Mouse (Mus musculus): ENCODE data around the gene Gm6377.

Gm6377 gene

DNA sequence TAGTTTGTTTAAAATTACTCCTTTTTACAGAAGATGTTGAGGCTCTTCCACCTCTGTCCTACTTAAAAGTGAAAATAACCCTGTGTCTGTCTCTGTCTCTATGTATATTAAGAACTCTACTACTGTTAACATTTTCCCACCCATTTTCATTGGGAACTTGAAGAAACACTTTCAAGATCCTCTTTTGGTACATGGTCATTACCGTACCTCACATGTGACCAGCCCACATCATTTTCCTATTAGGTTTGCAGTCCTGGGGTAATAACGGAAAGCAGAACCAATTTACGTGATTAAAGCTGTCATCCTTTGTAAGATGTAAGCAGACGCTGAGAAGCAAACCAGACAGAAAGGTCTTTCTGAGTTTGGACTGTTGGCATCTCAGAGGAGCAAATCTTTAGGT lies at the start of gene Gm6377:
Gm6377 (plus strand) TSS at position 289 of the 400 bp plus-strand sequence.
- CTCF ChIA-PET, result no interaction called here

DNA sequence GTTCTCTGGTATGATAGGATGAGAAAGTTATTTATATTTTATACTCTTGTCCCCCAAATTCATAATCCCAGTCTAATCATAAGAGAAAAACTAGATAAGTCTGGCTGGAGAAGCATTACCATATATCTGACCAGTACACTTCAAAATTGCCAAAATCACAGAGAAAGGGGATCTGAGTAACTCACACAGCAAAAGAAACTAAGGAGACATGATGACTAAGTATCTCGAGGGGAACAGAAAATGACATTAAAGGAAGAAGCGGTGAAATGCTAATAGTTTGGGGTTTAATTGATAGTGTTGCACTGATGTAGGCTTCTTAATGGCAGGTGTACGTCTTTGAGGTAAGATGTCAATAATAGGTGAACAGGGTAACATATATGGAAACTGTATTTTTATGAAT lies 49.4 kb upstream of the Gm6377 start:
- CTCF ChIA-PET, result no interaction called here

GRCm38 (mm10) chrX:109151228-109151627 lies 45.3 kb upstream of the Gm6377 start:
- CTCF ChIA-PET, result no interaction called here

GRCm38 (mm10) chrX:109160326-109160725 lies 36.2 kb upstream of the Gm6377 start:
- CTCF ChIA-PET, result interaction anchor here (0.6 kb wide), 1 partner anchor 12 kb away, joined by 3 read pairs; no protein-coding TSS in a partner anchor

- CTCF ChIA-PET, result interaction anchor here (0.6 kb wide), 1 partner anchor 12 kb away, joined by 3 read pairs; no protein-coding TSS in a partner anchor
These were observed 35.7 kb upstream of the Gm6377 start for GRCm38 (mm10) chrX:109160901-109161300.

DNA sequence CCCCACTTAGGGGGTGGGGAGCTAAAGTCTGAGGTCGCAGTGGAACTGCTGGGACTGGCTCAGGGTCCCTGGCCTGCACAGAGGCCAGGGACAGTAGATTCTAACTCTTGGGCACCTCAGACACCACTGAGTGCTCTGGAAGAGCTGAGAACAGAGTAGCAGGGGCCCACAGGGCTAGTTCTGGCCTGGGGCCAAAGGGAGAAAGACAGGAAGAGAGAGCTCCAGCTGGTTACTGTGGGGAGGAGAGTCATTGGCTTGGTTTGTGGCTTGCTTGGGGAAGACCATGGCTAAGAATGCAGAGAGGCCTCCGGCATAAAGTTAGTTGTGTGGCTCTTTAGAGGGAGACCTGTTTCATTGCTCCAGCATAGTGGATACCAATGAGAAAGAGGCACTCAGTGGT lies 21.5 kb upstream of the Gm6377 start:
- CTCF ChIA-PET, result no interaction called here

DNA sequence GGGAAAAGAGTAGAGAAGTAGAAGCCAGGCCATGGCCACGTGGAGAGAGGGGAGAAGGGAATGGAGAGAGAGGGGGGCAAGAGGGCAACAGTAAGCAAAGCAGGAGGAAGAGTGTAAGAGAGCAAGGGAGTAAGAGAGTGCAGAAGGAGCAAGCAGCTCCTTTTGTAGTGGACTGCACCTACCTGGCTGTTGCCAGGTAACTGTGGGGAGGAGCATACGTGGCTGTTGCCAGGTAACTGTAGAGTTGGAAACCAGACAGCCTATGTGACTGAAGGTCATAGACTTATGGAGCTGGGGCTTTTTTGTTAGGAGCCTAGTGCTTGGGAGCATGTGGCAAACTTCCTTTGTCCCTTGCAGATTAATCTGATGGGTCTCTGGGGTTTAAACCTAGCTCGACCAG lies 21.1 kb upstream of the Gm6377 start:
- CTCF ChIA-PET, result no interaction called here

- CTCF ChIA-PET, result no interaction called here
These were observed 11.7 kb upstream of the Gm6377 start for GRCm38 (mm10) chrX:109184706-109185478.

- CTCF ChIA-PET, result no interaction called here
These were observed 6.9 kb upstream of the Gm6377 start for GRCm38 (mm10) chrX:109189607-109190006.

DNA sequence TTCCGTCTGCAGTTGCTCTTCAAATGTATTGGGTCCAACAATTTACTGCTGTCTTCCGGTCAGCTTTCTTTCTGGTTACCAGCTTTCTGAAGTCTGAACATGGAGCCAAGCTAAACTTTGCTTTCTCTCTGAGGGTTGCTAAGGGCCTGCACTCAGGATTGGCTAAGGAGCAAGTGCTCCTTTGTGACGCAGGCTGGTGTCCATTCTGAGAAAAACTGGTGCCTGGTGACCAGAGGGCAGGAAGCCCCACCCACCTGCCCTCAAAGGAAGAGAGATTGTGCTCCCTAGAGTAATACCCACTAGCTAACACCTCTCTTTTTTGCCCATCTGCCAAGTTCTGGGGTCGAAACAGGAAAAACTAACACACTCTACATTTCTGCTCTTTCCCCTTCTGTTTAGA lies 5.6 kb upstream of the Gm6377 start:
- CTCF ChIA-PET, result no interaction called here

DNA sequence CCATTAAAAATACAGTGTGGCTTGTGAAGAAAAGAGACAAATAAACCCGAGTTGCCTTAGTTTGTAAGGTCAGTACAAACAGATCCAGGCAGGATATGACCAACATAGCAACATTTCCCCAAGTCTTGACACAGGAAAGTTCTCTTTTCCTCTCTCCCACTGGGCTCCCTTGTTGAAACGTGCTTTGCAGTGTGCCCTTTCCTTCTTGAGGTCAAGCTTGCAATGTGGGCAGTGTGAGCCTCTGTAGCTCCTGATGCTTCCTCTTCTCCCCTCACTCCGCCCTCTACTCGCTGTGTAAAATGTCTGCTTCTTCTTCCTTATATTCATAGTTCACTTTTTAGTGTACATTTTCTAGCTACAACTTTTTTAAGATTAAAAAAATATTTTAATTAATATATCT lies 5.1 kb upstream of the Gm6377 start:
- CTCF ChIA-PET, result no interaction called here

DNA sequence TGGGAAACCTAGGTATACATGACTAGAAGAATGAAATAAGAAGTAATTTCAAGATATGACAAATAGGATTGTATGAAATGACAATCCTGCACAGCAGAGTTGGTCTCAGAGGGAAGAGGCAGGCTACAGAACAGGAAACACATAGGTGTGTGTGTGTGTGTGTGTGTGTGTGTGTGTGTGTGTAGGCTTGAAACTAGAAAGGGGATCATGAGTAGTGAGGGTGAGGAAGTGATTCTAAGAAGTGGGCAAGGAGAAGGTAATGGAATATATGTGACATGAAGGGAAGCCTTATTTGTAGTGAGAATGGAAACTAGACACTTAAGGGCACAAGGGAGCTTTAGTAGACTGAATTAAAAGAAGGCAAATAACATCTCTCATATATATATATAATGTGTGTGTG lies 11.3 kb downstream of the Gm6377 start:
- CTCF ChIA-PET, result no interaction called here

- CTCF ChIA-PET, result no interaction called here
These were observed 32.2 kb downstream of the Gm6377 start for GRCm38 (mm10) chrX:109228720-109229119.

DNA sequence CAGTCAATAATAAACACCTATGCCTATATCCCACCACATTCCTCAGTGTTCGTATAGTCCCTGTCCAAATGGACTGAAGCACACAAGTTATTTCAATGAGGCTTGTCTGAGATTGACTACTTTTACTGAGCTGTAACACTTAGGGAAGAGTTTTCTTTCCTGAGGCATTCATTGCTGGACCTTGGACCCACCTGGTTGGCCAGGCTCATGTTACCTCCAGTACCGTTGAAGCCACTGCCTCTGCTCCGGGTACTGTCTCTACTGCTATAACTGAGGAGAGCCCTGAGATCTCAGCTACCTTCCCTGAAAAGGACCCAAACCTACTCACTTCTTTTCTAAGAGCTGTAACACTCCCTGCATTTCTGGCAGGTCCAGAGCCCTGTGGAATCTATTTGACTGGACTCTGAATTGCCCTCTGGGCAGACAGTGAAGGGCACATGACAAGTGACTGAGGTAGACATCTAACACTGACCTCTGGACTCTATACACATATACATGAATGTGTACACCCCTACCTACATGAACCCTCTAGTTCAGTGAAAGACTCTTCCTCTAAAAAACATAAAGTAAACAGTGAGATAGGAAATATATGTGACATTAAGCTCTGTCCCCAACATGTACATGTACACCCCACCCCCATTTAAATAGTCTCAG lies 39.0 kb downstream of the Gm6377 start:
- CTCF ChIA-PET, result no interaction called here

DNA sequence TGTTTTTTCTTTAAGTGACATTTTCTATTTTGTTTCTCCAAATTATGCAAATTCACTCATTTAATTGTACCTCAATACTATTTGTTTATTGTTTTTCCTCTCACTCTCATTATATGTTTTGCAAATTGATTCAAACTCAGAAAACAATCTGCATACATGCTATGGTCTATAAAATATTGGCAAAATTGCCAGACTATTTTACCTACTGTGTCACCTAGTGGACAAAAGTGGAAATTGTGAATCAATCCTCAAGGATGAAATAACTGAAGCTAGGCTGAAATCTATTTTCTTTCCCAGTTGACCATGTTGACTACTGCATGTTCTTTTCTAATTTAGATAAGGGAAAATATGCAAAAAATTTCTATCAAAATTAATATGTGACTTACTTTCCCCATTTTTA lies 41.6 kb downstream of the Gm6377 start:
- CTCF ChIA-PET, result interaction anchor here (0.7 kb wide), 1 partner anchor 155 kb away, joined by 3 read pairs; no protein-coding TSS in a partner anchor

All from spleen, embryonic (tissue).